Mouse (Mus musculus) embryonic fibroblast, embryonic 13.5 days (primary cell): ENCODE results near the gene Ces2f.

ENCODE experiments used
- CTCF ChIP-seq: IDR thresholded peaks from 2 replicates; pipeline ENCODE4 v1.5.1; 2011; ENCODE audit warnings: mild to moderate bottlenecking, control low read depth, low read length, moderate library complexity, borderline replicate concordance; ENCODE audit not compliant: insufficient read depth
- POLR2A ChIP-seq: IDR thresholded peaks from 2 replicates; pipeline ENCODE4 v1.6.1; 2011; ENCODE audit warnings: low read depth, mild to moderate bottlenecking, control low read depth, low read length, moderate library complexity

DNA sequence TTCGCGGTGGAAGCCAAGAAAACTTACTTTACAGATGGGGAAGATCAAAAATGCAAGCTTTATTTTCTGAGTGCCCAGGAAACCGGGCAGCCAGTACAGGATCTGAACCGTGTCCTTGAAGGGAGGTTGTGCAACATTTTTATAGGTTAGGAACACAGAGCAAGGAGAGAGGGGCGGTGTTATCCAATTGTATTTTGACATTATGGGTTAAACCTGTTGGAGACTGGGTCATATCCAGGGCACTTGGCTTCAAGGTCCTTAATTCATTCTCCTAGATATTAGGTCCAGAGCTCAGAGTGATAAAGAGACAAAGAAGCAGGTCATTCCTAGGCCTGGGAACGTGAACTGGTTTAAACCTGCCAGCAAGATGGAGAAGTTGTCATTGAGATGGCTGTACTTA is 52.0 kb downstream of the Ces2f start:
- TF ChIP-seq CTCF (no peak), POLR2A (no peak)
